Mouse (Mus musculus): Measurements from ENCODE around the gene Arhgap19. TPM values are rescaled to one million over a fixed set of nuclear protein-coding genes. Genes with fewer than 3 reads are reported as not detected.

Arhgap19 gene
- total and polyA plus RNA-seq, 2 experiments = 1.2 to 1.9 TPM

- Histone ChIP-seq H3K79me2 (ENCODE audit: control insufficient read depth, insufficient read depth, low read length) (no peaks in the 10 kb centered on the region), H3K9ac (ENCODE audit: low read depth, low read length) (no peak overlapping the region), H3K27ac (replicated peaks; ENCODE audit: insufficient read depth, low read depth, low read length) (no peak overlapping the region), H3K4me3 (ENCODE audit: insufficient read depth, low read depth, low read length) (no peak overlapping the region), H3K4me1 (ENCODE audit: control insufficient read depth, insufficient read depth, low read length) (no peaks in the 10 kb centered on the region), H3K27me3 (ENCODE audit: control insufficient read depth, insufficient read depth, low read length) (peaks cover 7% of the 10 kb centered on the region), H3K36me3 (ENCODE audit: control insufficient read depth, insufficient read depth, low read length) (no peaks in the 10 kb centered on the region)
- 85% methylated on average over 14 of the region's 14 CpGs for WGBS
- no peak for DNase-seq (ENCODE audit: extremely low read depth, low read depth, low spot score)
- TF ChIP-seq CTCF (IDR thresholded peaks at IDR 0.05; ENCODE audit: low read depth, low read length) = no peak
- no peak for TF ChIP-seq POLR2A (IDR thresholded peaks at IDR 0.05; ENCODE audit: extremely low read depth, insufficient read depth, low read length)
Measured at GRCm38 (mm10) chr19:41747436-41747835, 54.4 kb downstream of the Arhgap19 start.

DNA sequence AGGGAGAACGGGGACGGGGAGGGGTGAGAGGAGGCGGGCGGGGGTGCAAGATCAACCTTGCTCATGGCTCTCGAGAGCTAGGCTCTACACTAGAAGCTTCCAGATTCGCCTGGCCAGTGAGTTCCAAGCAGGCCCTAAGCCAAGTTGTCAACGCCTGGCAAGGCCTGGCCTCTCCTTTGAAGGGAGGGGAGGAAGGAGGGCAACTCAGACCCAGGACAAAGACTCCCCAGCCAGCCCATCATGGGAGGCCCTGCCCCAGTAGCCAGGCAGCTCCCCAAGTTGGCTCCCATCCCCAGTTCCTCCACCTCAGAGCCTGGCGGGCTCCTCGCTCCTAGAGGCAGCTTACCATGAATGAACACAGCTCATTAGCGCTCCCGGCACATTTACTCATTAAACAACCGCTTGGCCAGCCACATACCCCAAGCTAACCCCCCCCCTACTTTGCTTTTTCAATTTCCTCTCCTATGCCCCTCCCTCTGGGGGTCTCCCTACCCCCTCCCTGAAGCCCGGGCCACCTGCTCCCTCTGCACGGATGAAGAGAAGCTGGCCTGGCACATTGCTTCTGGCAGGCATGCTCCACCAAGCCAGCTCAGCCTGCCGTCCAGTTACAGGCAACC lies 55.8 kb downstream of the Arhgap19 start:
- H3K36me3 ChIP-seq (ENCODE audit: control insufficient read depth, insufficient read depth, low read length) = no peaks in the 10 kb centered on the region
- H3K27me3 ChIP-seq (ENCODE audit: control insufficient read depth, insufficient read depth, low read length) = peaks cover 7% of the 10 kb centered on the region
- H3K27ac ChIP-seq (replicated peaks; ENCODE audit: insufficient read depth, low read depth, low read length) = no peak overlapping the region
- H3K9ac ChIP-seq (ENCODE audit: low read depth, low read length) = no peak overlapping the region
- TF ChIP-seq CTCF (IDR thresholded peaks at IDR 0.05; ENCODE audit: low read depth, low read length) = no peak
- no peaks in the 10 kb centered on the region for H3K4me1 ChIP-seq (ENCODE audit: control insufficient read depth, insufficient read depth, low read length)
- no peak overlapping the region for H3K4me3 ChIP-seq (ENCODE audit: insufficient read depth, low read depth, low read length)
- WGBS = 53% methylated on average over 15 of the region's 15 CpGs
- no peaks in the 10 kb centered on the region for H3K79me2 ChIP-seq (ENCODE audit: control insufficient read depth, insufficient read depth, low read length)
- DNase-seq (ENCODE audit: extremely low read depth, low read depth, low spot score) = no peak

GRCm38 (mm10) chr19:41743396-41743795 lies 58.5 kb downstream of the Arhgap19 start, which contains the start of gene Slit1:
Slit1 (minus strand) TSS chr19:41743665.
- no peak for DNase-seq (ENCODE audit: extremely low read depth, low read depth, low spot score)
- Histone ChIP-seq H3K4me3 (ENCODE audit: insufficient read depth, low read depth, low read length) (no peak within 1 kb of the TSS), H3K27ac (replicated peaks; ENCODE audit: insufficient read depth, low read depth, low read length) (no peak within 1 kb of the TSS), H3K79me2 (ENCODE audit: control insufficient read depth, insufficient read depth, low read length) (no peaks in the 10 kb centered on the region), H3K9ac (ENCODE audit: low read depth, low read length) (no peak within 1 kb of the TSS), H3K4me1 (ENCODE audit: control insufficient read depth, insufficient read depth, low read length) (no peaks in the 10 kb centered on the region), H3K36me3 (ENCODE audit: control insufficient read depth, insufficient read depth, low read length) (no peaks in the 10 kb centered on the region), H3K27me3 (ENCODE audit: control insufficient read depth, insufficient read depth, low read length) (peaks cover 11% of the 10 kb centered on the region)
- TF ChIP-seq CTCF (IDR thresholded peaks at IDR 0.05; ENCODE audit: low read depth, low read length) (no peak), POLR2A (IDR thresholded peaks at IDR 0.05; ENCODE audit: extremely low read depth, insufficient read depth, low read length) (no peak)
- WGBS = 3% methylated on average over 44 of the region's 44 CpGs

DNA sequence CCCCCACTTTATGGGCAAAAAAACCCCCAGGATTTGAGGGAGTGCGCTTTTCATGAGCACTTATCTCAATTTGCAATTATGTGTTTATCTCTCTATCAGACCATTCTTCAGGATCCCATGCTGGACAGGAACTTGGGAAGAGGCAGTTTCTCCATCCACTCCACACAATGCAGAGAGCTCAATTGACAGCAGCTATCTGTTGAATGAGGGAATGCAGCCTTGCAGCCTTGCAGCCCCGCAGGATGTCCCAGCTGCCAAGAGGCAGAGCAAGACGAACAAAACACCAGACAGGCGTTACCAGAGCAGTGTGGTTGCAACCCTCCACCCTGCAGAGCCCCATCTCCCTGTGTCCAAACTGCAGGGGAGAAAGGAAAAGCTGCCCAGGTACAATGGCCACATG lies 63.0 kb downstream of the Arhgap19 start:
- Histone ChIP-seq H3K79me2 (ENCODE audit: control insufficient read depth, insufficient read depth, low read length) (no peaks in the 10 kb centered on the region), H3K36me3 (ENCODE audit: control insufficient read depth, insufficient read depth, low read length) (no peaks in the 10 kb centered on the region), H3K4me1 (ENCODE audit: control insufficient read depth, insufficient read depth, low read length) (no peaks in the 10 kb centered on the region), H3K4me3 (ENCODE audit: insufficient read depth, low read depth, low read length) (no peak overlapping the region), H3K27ac (replicated peaks; ENCODE audit: insufficient read depth, low read depth, low read length) (no peak overlapping the region), H3K27me3 (ENCODE audit: control insufficient read depth, insufficient read depth, low read length) (peaks cover 11% of the 10 kb centered on the region), H3K9ac (ENCODE audit: low read depth, low read length) (no peak overlapping the region)
- DNase-seq (ENCODE audit: extremely low read depth, low read depth, low spot score) = no peak
- TF ChIP-seq CTCF (IDR thresholded peaks at IDR 0.05; ENCODE audit: low read depth, low read length) = no peak
- no peak for TF ChIP-seq POLR2A (IDR thresholded peaks at IDR 0.05; ENCODE audit: extremely low read depth, insufficient read depth, low read length)
- 21% methylated on average over 4 of the region's 4 CpGs for WGBS

- H3K9ac ChIP-seq (ENCODE audit: low read depth, low read length) = no peak overlapping the region
- no peaks in the 10 kb centered on the region for H3K79me2 ChIP-seq (ENCODE audit: control insufficient read depth, insufficient read depth, low read length)
- no peak for DNase-seq (ENCODE audit: extremely low read depth, low read depth, low spot score)
- TF ChIP-seq CTCF (IDR thresholded peaks at IDR 0.05; ENCODE audit: low read depth, low read length) = no peak
- TF ChIP-seq POLR2A (IDR thresholded peaks at IDR 0.05; ENCODE audit: extremely low read depth, insufficient read depth, low read length) = no peak
- H3K27ac ChIP-seq (replicated peaks; ENCODE audit: insufficient read depth, low read depth, low read length) = no peak overlapping the region
- no peaks in the 10 kb centered on the region for H3K4me1 ChIP-seq (ENCODE audit: control insufficient read depth, insufficient read depth, low read length)
- 15% methylated on average over 14 of the region's 14 CpGs for WGBS
- H3K4me3 ChIP-seq (ENCODE audit: insufficient read depth, low read depth, low read length) = no peak overlapping the region
- no peaks in the 10 kb centered on the region for H3K36me3 ChIP-seq (ENCODE audit: control insufficient read depth, insufficient read depth, low read length)
- peaks cover 10% of the 10 kb centered on the region for H3K27me3 ChIP-seq (ENCODE audit: control insufficient read depth, insufficient read depth, low read length)
Measured at GRCm38 (mm10) chr19:41738429-41738805, 63.4 kb downstream of the Arhgap19 start.

DNA sequence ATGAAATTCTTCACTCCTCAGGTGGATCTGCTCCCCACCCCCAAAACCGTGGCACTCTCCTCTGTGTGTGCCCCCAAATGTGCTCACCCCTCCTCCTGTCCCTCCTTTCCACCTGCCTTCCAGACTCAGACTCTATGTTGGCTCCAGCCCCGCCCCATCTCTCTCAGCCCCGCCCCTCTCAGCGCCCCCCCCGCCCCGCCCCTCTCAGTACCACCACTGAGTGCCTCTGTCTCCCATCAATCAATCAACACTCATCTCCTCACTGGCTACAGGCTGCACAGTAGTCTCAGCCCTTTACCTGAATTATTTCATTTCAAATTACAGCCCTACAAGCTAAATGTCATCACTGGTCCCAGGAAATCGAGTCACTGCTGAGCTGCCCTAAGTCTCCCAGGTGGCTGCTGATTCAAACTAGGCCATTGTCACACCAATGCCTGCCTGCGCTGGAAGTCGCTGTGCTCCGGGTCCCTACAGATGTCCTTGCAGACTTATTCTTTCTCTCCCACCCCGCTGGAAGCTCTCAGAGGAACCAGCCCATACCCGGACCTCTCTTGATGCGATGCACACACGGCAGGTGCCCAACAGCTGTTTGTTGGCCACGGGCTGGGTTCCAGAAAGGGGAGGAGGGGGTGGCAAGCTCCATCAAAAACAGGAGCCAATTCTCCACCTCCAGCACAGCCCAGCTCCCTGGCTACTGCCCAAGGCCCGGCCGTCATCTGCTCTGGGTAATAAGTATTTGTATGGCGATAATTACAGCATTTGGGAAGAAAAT lies 64.0 kb downstream of the Arhgap19 start:
- Histone ChIP-seq H3K9ac (ENCODE audit: low read depth, low read length) (no peak overlapping the region), H3K79me2 (ENCODE audit: control insufficient read depth, insufficient read depth, low read length) (no peaks in the 10 kb centered on the region)
- DNase-seq (ENCODE audit: extremely low read depth, low read depth, low spot score) = no peak

More for the DNA sequence above, 64.0 kb downstream of the Arhgap19 start:
- no peak overlapping the region for H3K4me3 ChIP-seq (ENCODE audit: insufficient read depth, low read depth, low read length)
- H3K36me3 ChIP-seq (ENCODE audit: control insufficient read depth, insufficient read depth, low read length) = no peaks in the 10 kb centered on the region
- no peak for TF ChIP-seq CTCF (IDR thresholded peaks at IDR 0.05; ENCODE audit: low read depth, low read length)
- TF ChIP-seq POLR2A (IDR thresholded peaks at IDR 0.05; ENCODE audit: extremely low read depth, insufficient read depth, low read length) = no peak
- no peak overlapping the region for H3K27ac ChIP-seq (replicated peaks; ENCODE audit: insufficient read depth, low read depth, low read length)
- 8% methylated on average over 18 of the region's 18 CpGs for WGBS
- peaks cover 4% of the 10 kb centered on the region; the same call in 1 of the 2 replicates for H3K27me3 ChIP-seq (ENCODE audit: control insufficient read depth, insufficient read depth, low read length)
- H3K4me1 ChIP-seq (ENCODE audit: control insufficient read depth, insufficient read depth, low read length) = no peaks in the 10 kb centered on the region

Data from liver, adult 2 months (tissue).